Mouse (Mus musculus) liver, postnatal 0 days (tissue): Measurements from ENCODE around the gene Olfr547. TPM values are rescaled to one million over a fixed set of nuclear protein-coding genes. Genes with fewer than 3 reads are reported as not detected.

Source experiments
- ATAC-seq: fragments of 200-750 bp; cut with Nextera tagmentation; 2 replicates; pipeline ENCODE4 v1.8.0; 2017; ENCODE audit warnings: mild to moderate bottlenecking, moderate library complexity
- DNase-seq: peaks from one replicate; pipeline ENCODE4 v3.0.0-alpha.2; 2016
- H3K27ac ChIP-seq: fragments of 300-500 bp; sonication (generic); 2 replicates; pipeline ENCODE4 v1.5.1; 2014; ENCODE audit warnings: antibody characterized with exemption, moderate library complexity, mild to moderate bottlenecking, low read depth
- H3K27me3 ChIP-seq: fragments of 300-500 bp; sonication (generic); 2 replicates; pipeline ENCODE4 v1.6.1; 2014; ENCODE audit warnings: low read length, control low read depth, mixed read lengths; ENCODE audit not compliant: insufficient read depth
- H3K36me3 ChIP-seq: fragments of 300-500 bp; sonication (generic); replicated peaks from 2 replicates; pipeline ENCODE4 v1.6.1; 2014; ENCODE audit warnings: mild to moderate bottlenecking, control low read depth, low read length, moderate library complexity, mixed read lengths; ENCODE audit not compliant: insufficient read depth
- H3K4me1 ChIP-seq: fragments of 300-500 bp; sonication (generic); 2 replicates; pipeline ENCODE4 v1.6.1; 2014; ENCODE audit warnings: antibody characterized with exemption, mild to moderate bottlenecking, control low read depth; ENCODE audit not compliant: insufficient read depth
- H3K4me2 ChIP-seq: fragments of 300-500 bp; sonication (generic); 2 replicates; pipeline ENCODE4 v1.6.1; 2014; ENCODE audit warnings: low read depth, mild to moderate bottlenecking, low read length, moderate library complexity, mixed read lengths
- H3K4me3 ChIP-seq: fragments of 300-500 bp; sonication (generic); 2 replicates; pipeline ENCODE4 v1.5.1; 2014; ENCODE audit warnings: low read depth, low read length
- H3K9ac ChIP-seq: fragments of 300-500 bp; sonication (generic); replicated peaks from 2 replicates; pipeline ENCODE4 v1.6.1; 2014; ENCODE audit warnings: mild to moderate bottlenecking, moderate library complexity
- H3K9me3 ChIP-seq: fragments of 300-500 bp; sonication (generic); 2 replicates; pipeline ENCODE4 v1.6.1; 2016; ENCODE audit warnings: mild to moderate bottlenecking, control low read depth, low read length, mixed read lengths
- CTCF ChIP-seq: sonication (generic); IDR thresholded peaks from 2 replicates; pipeline ENCODE4 v1.5.1; 2016; ENCODE audit warnings: antibody characterized with exemption, low read depth
- EP300 ChIP-seq: IDR thresholded peaks from 2 replicates; pipeline ENCODE4 v1.6.1; 2016; ENCODE audit warnings: antibody characterized with exemption, low read depth, mild to moderate bottlenecking
- WGBS: fragments of 180-500 bp; shearing (Covaris S2); extraction: QIAGEN DNeasy Blood & Tissue Kit; methylation state at CpG from one replicate; pipeline ENCODE4 v1.1.7; 2014; ENCODE audit not compliant: insufficient replicate concordance; 5-methylcytosine and 5-hydroxymethylcytosine counted together
- polyA plus RNA-seq: library from polyadenylated mRNA; unstranded; fragments of >200 nt; fragmentation: Nextera tagmentation; extraction: Ambion mirVana; gene quantifications from 2 replicates; pipeline ENCODE4 v1.2.1, GENCODE M21; 2015

Gene Olfr547
- polyA plus RNA-seq, 1 experiment from 2014 or later = not detected

GRCm38 (mm10) chr7:102516261-102517050 lies 18.1 kb upstream of the Olfr547 start:
- WGBS = 60% methylated on average over 10 of the region's 10 CpGs
- Histone ChIP-seq H3K27ac (no peak overlapping the region), H3K4me3 (no peak overlapping the region), H3K9me3 (no peaks in the 10 kb centered on the region), H3K4me2 (no peak overlapping the region), H3K36me3 (no peaks in the 10 kb centered on the region), H3K9ac (no peak overlapping the region), H3K27me3 (0 out of 2 replicates have a peak, but pooled peaks cover 5% of the 10 kb centered on the region), H3K4me1 (no peaks in the 10 kb centered on the region)
- ATAC-seq (no peak), DNase-seq (no peak)
- no peak for TF ChIP-seq EP300
- no peak for TF ChIP-seq CTCF

- no peaks in the 10 kb centered on the region for H3K4me1 ChIP-seq
- ATAC-seq (no peak), DNase-seq (no peak)
- TF ChIP-seq EP300 (no peak), CTCF (no peak)
- H3K27me3 ChIP-seq = 0 out of 2 replicates have a peak, but pooled peaks cover 5% of the 10 kb centered on the region
- WGBS = 70% methylated on average over 2 of the region's 2 CpGs
- H3K4me3 ChIP-seq = no peak overlapping the region
- H3K36me3 ChIP-seq = no peaks in the 10 kb centered on the region
- H3K27ac ChIP-seq = no peak overlapping the region
- H3K9ac ChIP-seq = no peak overlapping the region
- H3K9me3 ChIP-seq = no peaks in the 10 kb centered on the region
- H3K4me2 ChIP-seq = no peak overlapping the region
Observed at GRCm38 (mm10) chr7:102517051-102517335, 17.6 kb upstream of the Olfr547 start.

GRCm38 (mm10) chr7:102529052-102529451 lies 5.5 kb upstream of the Olfr547 start:
- 62% methylated on average over 1 of the region's 1 CpGs for WGBS
- no peak overlapping the region for H3K4me2 ChIP-seq
- no peak for ATAC-seq
- no peak for TF ChIP-seq EP300
- TF ChIP-seq CTCF = no peak
- H3K9me3 ChIP-seq = no peaks in the 10 kb centered on the region
- H3K4me3 ChIP-seq = no peak overlapping the region
- no peak overlapping the region for H3K9ac ChIP-seq
- no peak overlapping the region for H3K27ac ChIP-seq
- no peaks in the 10 kb centered on the region for H3K27me3 ChIP-seq
- H3K36me3 ChIP-seq = no peaks in the 10 kb centered on the region
- no peak for DNase-seq
- H3K4me1 ChIP-seq = no peaks in the 10 kb centered on the region

- Histone ChIP-seq H3K4me1 (no peaks in the 10 kb centered on the region), H3K4me3 (no peak within 1 kb of the TSS), H3K36me3 (no peaks in the 10 kb centered on the region), H3K4me2 (no peak within 1 kb of the TSS), H3K27me3 (no peaks in the 10 kb centered on the region), H3K27ac (no peak within 1 kb of the TSS), H3K9me3 (no peaks in the 10 kb centered on the region), H3K9ac (no peak within 1 kb of the TSS)
- DNase-seq (no peak), ATAC-seq (no peak)
- TF ChIP-seq EP300 = no peak
- no peak for TF ChIP-seq CTCF
- WGBS = 67% methylated on average over 2 of the region's 2 CpGs
Observed at GRCm38 (mm10) chr7:102540596-102540995, 6.0 kb downstream of the Olfr547 start, which contains the start of gene Olfr548-ps1. Olfr548-ps1 (plus strand) TSS chr7:102540896.

- no peak for ATAC-seq
- Histone ChIP-seq H3K4me2 (no peak overlapping the region), H3K9me3 (no peaks in the 10 kb centered on the region), H3K4me3 (no peak overlapping the region), H3K9ac (no peak overlapping the region), H3K27me3 (no peaks in the 10 kb centered on the region), H3K4me1 (no peaks in the 10 kb centered on the region), H3K36me3 (no peaks in the 10 kb centered on the region), H3K27ac (no peak overlapping the region)
- TF ChIP-seq EP300 = no peak
- TF ChIP-seq CTCF = no peak
- WGBS = 49% methylated on average over 3 of the region's 3 CpGs
- DNase-seq = no peak
Observed at GRCm38 (mm10) chr7:102541251-102541650, 6.7 kb downstream of the Olfr547 start.

GRCm38 (mm10) chr7:102549570-102549969 lies 15.0 kb downstream of the Olfr547 start, which contains the start of gene Olfr549:
Olfr549 (plus strand) TSS chr7:102549870.
- DNase-seq (no peak), ATAC-seq (no peak)
- no peaks in the 10 kb centered on the region for H3K27me3 ChIP-seq
- H3K4me3 ChIP-seq = no peak within 1 kb of the TSS
- no peak for TF ChIP-seq CTCF
- no peak for TF ChIP-seq EP300
- H3K4me2 ChIP-seq = no peak within 1 kb of the TSS
- no peak within 1 kb of the TSS for H3K9ac ChIP-seq
- 73% methylated on average over 3 of the region's 3 CpGs for WGBS
- no peaks in the 10 kb centered on the region for H3K9me3 ChIP-seq
- H3K36me3 ChIP-seq = no peaks in the 10 kb centered on the region
- no peaks in the 10 kb centered on the region for H3K4me1 ChIP-seq
- H3K27ac ChIP-seq = no peak within 1 kb of the TSS
